Mouse (Mus musculus): ENCODE measurements at regions not wholly inside any gene's neighbourhood (a gene's known extent, or its start where the extent isn't known, plus 50 kb on each side); places are given as distances from the start of the nearest gene placed in this dataset.

DNA sequence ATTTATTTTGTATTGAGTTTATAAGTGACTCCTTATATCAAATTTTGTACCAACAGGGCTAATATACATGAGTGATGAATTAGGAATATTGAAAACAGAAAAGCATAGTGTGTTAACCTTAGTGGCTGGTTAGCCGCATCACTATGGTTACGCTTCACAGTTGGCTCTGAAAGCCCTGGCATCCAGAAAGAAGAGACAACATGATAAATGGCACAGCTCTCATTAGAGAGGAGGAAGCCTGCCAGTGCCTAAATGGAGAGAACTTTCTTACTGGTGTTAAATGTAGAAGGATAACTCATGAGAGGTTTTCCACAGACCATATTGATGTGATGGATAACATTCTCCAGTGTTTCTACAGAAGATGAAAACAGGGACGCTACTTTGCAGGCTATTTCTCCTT lies 446.2 kb downstream of the Nyap2 start:
- H3K9me3 ChIP-seq (replicated peaks; ENCODE audit: low read length), result no peaks in the 10 kb centered on the region
- in situ Hi-C loops (cut with MboI; ENCODE audit: low pct_ligation_motif_present, low pct_unique_long_range_greater_than_20kb, low sequenced_read_pairs) (no loop called here), dilution Hi-C loops (cut with MboI; ENCODE audit: extremely low pct_ligation_motif_present, extremely low pct_unique_long_range_greater_than_20kb, low sequenced_read_pairs) (no loop called here)
- no peak for TF ChIP-seq ELF1 (IDR thresholded peaks at IDR 0.05; ENCODE audit: low read depth, low read length)
- no peak for TF ChIP-seq E2F4 (IDR thresholded peaks at IDR 0.05; ENCODE audit: insufficient replicate concordance, low read depth, low read length)
- no peak for TF ChIP-seq SIN3A (IDR thresholded peaks at IDR 0.05; ENCODE audit: low read length)
- TF ChIP-seq USF1 (IDR thresholded peaks at IDR 0.05; ENCODE audit: low read depth, low read length), result no peak
- TF ChIP-seq ETS1 (conservative IDR thresholded peaks at IDR 0.05; ENCODE audit: low read depth, low read length), result no peak
- TF ChIP-seq PAX5 (IDR thresholded peaks at IDR 0.05; ENCODE audit: low read length), result no peak
- TF ChIP-seq ZNF384 (IDR thresholded peaks at IDR 0.05; ENCODE audit: low read depth, low read length), result no peak
- no peak for TF ChIP-seq UBTF (IDR thresholded peaks at IDR 0.05; ENCODE audit: low read depth, low read length)
- no peak for TF ChIP-seq CHD1 (IDR thresholded peaks at IDR 0.05; ENCODE audit: low read depth, low read length)
- no peak for TF ChIP-seq RCOR1 (conservative IDR thresholded peaks at IDR 0.05; ENCODE audit: low read depth, low read length)
- TF ChIP-seq NELFE (IDR thresholded peaks at IDR 0.05; ENCODE audit: low read depth, low read length), result no peak
- TF ChIP-seq TBP (conservative IDR thresholded peaks at IDR 0.05; ENCODE audit: low read depth, low read length), result no peak
- H3K4me2 ChIP-seq (ENCODE audit: insufficient read depth, low read depth, poor library complexity, severe bottlenecking), result no peak overlapping the region
- no peaks in the 10 kb centered on the region for H3K36me3 ChIP-seq (replicated peaks in 1 of 2; ENCODE audit: control insufficient read depth in 1 of 2, insufficient read depth in 1 of 2, low read length in 1 of 2)
- no peak overlapping the region for H3K4me3 ChIP-seq (replicated peaks in 1 of 3; ENCODE audit: low read depth in 2 of 3, low read length in 2 of 3, poor library complexity in 1 of 3)
- H3K27me3 ChIP-seq (replicated peaks), result no peaks in the 10 kb centered on the region
- DNase-seq (ENCODE audit: extremely low read depth), result no peak
- no peak overlapping the region for H3K9ac ChIP-seq (ENCODE audit: insufficient read depth, low read depth)
- H3K27ac ChIP-seq (ENCODE audit: insufficient read depth, low read depth), result no peak overlapping the region
- no peaks in the 10 kb centered on the region for H3K4me1 ChIP-seq (ENCODE audit: control insufficient read depth in 1 of 2, insufficient read depth in 2 of 2)
- no peaks in the 10 kb centered on the region for H3K79me2 ChIP-seq (replicated peaks; ENCODE audit: control insufficient read depth, extremely low read depth, insufficient read depth, poor library complexity, severe bottlenecking)

- no peak for DNase-seq (ENCODE audit: extremely low read depth)
- Histone ChIP-seq H3K4me2 (ENCODE audit: insufficient read depth, low read depth, poor library complexity, severe bottlenecking) (no peak overlapping the region), H3K9ac (ENCODE audit: insufficient read depth, low read depth) (no peak overlapping the region), H3K27me3 (replicated peaks) (no peaks in the 10 kb centered on the region), H3K9me3 (replicated peaks; ENCODE audit: low read length) (no peaks in the 10 kb centered on the region), H3K4me3 (replicated peaks in 1 of 3; ENCODE audit: low read depth in 2 of 3, low read length in 2 of 3, poor library complexity in 1 of 3) (no peak overlapping the region), H3K27ac (ENCODE audit: insufficient read depth, low read depth) (no peak overlapping the region), H3K4me1 (ENCODE audit: control insufficient read depth in 1 of 2, insufficient read depth in 2 of 2) (no peaks in the 10 kb centered on the region), H3K36me3 (replicated peaks in 1 of 2; ENCODE audit: control insufficient read depth in 1 of 2, insufficient read depth in 1 of 2, low read length in 1 of 2) (no peaks in the 10 kb centered on the region), H3K79me2 (replicated peaks; ENCODE audit: control insufficient read depth, extremely low read depth, insufficient read depth, poor library complexity, severe bottlenecking) (no peaks in the 10 kb centered on the region)
- dilution Hi-C loops (cut with MboI; ENCODE audit: extremely low pct_ligation_motif_present, extremely low pct_unique_long_range_greater_than_20kb, low sequenced_read_pairs) (no loop called here), in situ Hi-C loops (cut with MboI; ENCODE audit: low pct_ligation_motif_present, low pct_unique_long_range_greater_than_20kb, low sequenced_read_pairs) (no loop called here)
- no peak for TF ChIP-seq ETS1 (conservative IDR thresholded peaks at IDR 0.05; ENCODE audit: low read depth, low read length)
- no peak for TF ChIP-seq ZMIZ1 (IDR thresholded peaks at IDR 0.05; ENCODE audit: low read depth, low read length)
- no peak for TF ChIP-seq RAD21 (IDR thresholded peaks at IDR 0.05; ENCODE audit: low read depth, low read length)
- TF ChIP-seq KAT2A (IDR thresholded peaks at IDR 0.05; ENCODE audit: insufficient replicate concordance, low read length), result no peak
- no peak for TF ChIP-seq EP300 (IDR thresholded peaks at IDR 0.05; ENCODE audit: low read length)
- no peak for TF ChIP-seq CHD2 (IDR thresholded peaks at IDR 0.05; ENCODE audit: low read length)
- TF ChIP-seq USF1 (IDR thresholded peaks at IDR 0.05; ENCODE audit: low read depth, low read length), result no peak
- TF ChIP-seq UBTF (IDR thresholded peaks at IDR 0.05; ENCODE audit: low read depth, low read length), result no peak
- no peak for TF ChIP-seq USF2 (conservative IDR thresholded peaks at IDR 0.05; ENCODE audit: low read depth, low read length)
- no peak for TF ChIP-seq MEF2A (IDR thresholded peaks at IDR 0.05; ENCODE audit: borderline replicate concordance, low read depth, low read length)
Measured at GRCm38 (mm10) chr1:81525821-81526220, 449.1 kb downstream of the Nyap2 start.

Measured in CH12.LX (cell line).